Mouse (Mus musculus) stomach, embryonic 15.5 days (tissue): Measurements from ENCODE around the gene Zfp146. TPM values are rescaled to one million over a fixed set of nuclear protein-coding genes. Genes with fewer than 3 reads are reported as not detected.
A peak's percentile ranks its signal among the peaks of the same experiment; 100 is the strongest.
"Not testable (repeated sequence)": the region's sequence is repeated elsewhere in the genome, so short reads cannot be mapped to it uniquely, and the experiment has no call there.

Source experiments
- ATAC-seq: fragments of 200-750 bp; cut with Nextera tagmentation; 2 replicates; pipeline ENCODE4 v1.8.0; 2017; ENCODE audit warnings: low read depth, moderate number of reproducible peaks, moderate TSS enrichment; ENCODE audit not compliant: insufficient read depth, low FRiP score
- H3K27ac ChIP-seq: fragments of 300-500 bp; sonication (generic); 2 replicates; pipeline ENCODE4 v1.5.1; 2015; ENCODE audit warnings: mild to moderate bottlenecking, inconsistent platforms
- H3K27me3 ChIP-seq: fragments of 300-500 bp; sonication (generic); replicated peaks from 2 replicates; pipeline ENCODE4 v1.6.1; 2015; ENCODE audit warnings: inconsistent platforms
- H3K36me3 ChIP-seq: fragments of 300-500 bp; sonication (generic); 2 replicates; pipeline ENCODE4 v1.6.1; 2015; ENCODE audit warnings: inconsistent platforms
- H3K4me1 ChIP-seq: fragments of 300-500 bp; sonication (generic); 2 replicates; pipeline ENCODE4 v1.6.1; 2015; ENCODE audit warnings: inconsistent platforms
- H3K4me2 ChIP-seq: fragments of 300-500 bp; sonication (generic); 2 replicates; pipeline ENCODE4 v1.6.1; 2015; ENCODE audit warnings: mild to moderate bottlenecking, inconsistent platforms
- H3K4me3 ChIP-seq: fragments of 300-500 bp; sonication (generic); replicated peaks from 2 replicates; pipeline ENCODE4 v1.5.1; 2015; ENCODE audit warnings: inconsistent platforms
- H3K9ac ChIP-seq: fragments of 300-500 bp; sonication (generic); 2 replicates; pipeline ENCODE4 v1.6.1; 2015; ENCODE audit warnings: inconsistent platforms
- H3K9me3 ChIP-seq: fragments of 300-500 bp; sonication (generic); 2 replicates; pipeline ENCODE4 v1.6.1; 2016; ENCODE audit warnings: inconsistent platforms
- WGBS: fragments of 180-500 bp; shearing (Covaris S2); methylation state at CpG from one replicate; pipeline ENCODE4 v1.1.7; 2015; 5-methylcytosine and 5-hydroxymethylcytosine counted together
- polyA plus RNA-seq: library from polyadenylated mRNA; unstranded; fragments of >200 nt; fragmentation: Nextera tagmentation; extraction: Ambion mirVana; gene quantifications from 2 replicates; pipeline ENCODE4 v1.2.1, GENCODE M21; 2015

Gene Zfp146
- polyA plus RNA-seq, 1 experiment from 2014 or later: 15.0 TPM

DNA sequence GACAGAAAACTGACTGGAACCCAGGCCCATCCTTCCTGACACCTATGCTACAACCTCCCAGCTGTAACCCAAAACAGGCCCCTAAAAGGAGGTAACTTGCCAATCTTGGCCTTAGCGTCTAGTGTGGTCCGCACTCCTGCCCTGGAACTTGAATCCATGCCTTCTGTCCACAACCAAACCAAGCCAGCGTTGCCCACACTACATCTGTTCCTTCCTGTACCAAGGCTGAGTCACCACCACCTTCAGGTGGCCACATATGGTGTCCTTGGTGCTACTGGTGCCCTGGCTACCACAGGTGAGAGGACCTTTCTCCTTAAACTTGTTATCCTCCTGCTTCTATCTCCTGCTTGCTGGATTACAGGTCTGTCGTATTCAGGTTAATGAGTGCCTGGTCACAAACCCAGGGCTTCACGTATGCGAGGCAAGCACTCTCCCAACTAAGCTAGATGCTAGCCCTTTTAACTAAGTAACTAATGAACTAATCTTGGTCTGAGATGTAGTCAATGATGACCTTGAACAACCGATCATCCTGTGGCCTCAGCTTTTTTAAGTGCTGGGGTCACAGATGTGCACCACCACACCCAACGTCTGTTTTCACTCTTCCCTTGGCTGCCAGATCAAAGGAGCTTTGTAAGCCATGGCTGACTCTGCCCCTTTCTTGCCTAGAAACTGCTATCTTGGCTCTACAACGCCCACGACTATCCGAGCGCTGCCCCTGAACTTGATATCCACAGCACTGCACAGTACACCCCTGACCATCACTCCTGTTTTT is 19.0 kb upstream of the Zfp146 start:
- no peak overlapping the region for H3K4me3 ChIP-seq
- H3K9ac ChIP-seq: no peak overlapping the region
- ATAC-seq: no peak
- H3K4me1 ChIP-seq: peaks cover 20% of the 10 kb centered on the region
- 81% methylated on average over 12 of the region's 12 CpGs for WGBS
- no peak overlapping the region for H3K27ac ChIP-seq
- H3K9me3 ChIP-seq: no peaks in the 10 kb centered on the region
- no peaks in the 10 kb centered on the region for H3K27me3 ChIP-seq
- H3K4me2 ChIP-seq: no peak overlapping the region
- H3K36me3 ChIP-seq: peaks cover 50% of the 10 kb centered on the region

DNA sequence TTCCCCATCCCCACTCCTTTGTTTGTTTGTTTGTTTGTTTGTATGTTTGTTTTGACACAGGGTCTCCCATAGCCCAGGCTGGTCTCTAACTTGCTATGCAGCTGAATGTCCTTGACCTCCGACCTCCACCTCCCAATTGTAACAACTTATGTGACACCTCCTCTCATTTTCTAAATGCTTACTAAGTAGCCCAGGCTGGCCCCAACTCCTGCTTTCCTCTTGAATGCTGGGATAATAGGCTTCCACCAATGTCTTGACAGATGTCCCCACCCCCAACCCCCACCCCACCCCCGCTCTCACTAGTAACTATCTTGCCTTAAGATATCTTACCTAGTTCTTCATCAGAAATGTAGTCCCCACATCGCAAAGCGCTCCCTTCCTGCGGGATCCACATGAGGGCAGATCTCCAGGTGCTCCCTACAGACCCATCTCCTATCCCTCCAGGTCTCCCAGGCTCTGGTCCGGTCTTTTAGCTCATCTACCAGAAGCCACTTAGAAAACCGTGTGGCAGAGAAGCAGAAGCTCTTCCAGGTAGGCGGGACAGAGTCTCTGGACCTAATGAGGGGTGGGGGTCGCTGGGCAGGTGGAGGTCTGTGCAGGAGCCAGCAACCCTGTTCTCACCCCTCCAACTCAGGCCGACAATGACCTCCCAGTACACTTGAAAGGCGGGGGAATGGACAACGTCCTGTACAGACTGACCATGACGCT is 15.2 kb upstream of the Zfp146 start:
- Histone ChIP-seq H3K9ac (no peak overlapping the region), H3K36me3 (peaks cover 28% of the 10 kb centered on the region), H3K4me2 (peak overlapping the region; percentile 56; the same call in 1 of the 2 replicates), H3K9me3 (no peaks in the 10 kb centered on the region), H3K4me3 (no peak overlapping the region), H3K27ac (0 out of 2 replicates have a peak overlapping the region, but pooled peaks have one; percentile 49), H3K4me1 (peaks cover 10% of the 10 kb centered on the region), H3K27me3 (no peaks in the 10 kb centered on the region)
- ATAC-seq: no peak
- 72% methylated on average over 13 of the region's 13 CpGs for WGBS

DNA sequence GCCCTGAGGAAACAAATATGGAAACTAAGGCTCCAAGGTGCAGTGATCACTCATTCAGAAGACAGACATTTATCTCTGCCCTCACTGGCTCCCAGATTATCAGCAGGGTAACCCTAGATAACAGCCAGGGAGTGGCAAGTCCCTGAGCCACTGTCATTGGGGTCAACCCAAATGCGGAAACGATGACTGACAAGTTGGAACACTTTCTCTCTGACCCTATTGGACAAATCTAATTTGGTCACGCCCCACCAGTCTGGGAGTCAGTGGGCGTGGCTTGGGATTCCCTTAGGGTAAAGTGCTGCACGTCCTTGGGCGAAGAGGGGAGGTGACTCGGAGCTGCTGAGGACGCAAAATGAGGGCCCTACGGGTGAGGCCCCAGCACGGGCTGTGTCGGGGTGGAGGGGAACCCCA is 14.3 kb upstream of the Zfp146 start, which contains the start of gene Cox7a1:
TSS of gene Cox7a1 (plus strand) at position 266 of the 411 bp plus-strand sequence.
- H3K4me3 ChIP-seq: peak within 1 kb of the TSS; percentile 29
- H3K9me3 ChIP-seq: no peaks in the 10 kb centered on the region
- no peak within 1 kb of the TSS for H3K9ac ChIP-seq
- H3K36me3 ChIP-seq: peaks cover 25% of the 10 kb centered on the region
- ATAC-seq: peak; percentile 83
- under 1% methylated on average over 11 of the region's 11 CpGs for WGBS
- peaks cover 10% of the 10 kb centered on the region for H3K4me1 ChIP-seq
- peak within 1 kb of the TSS; percentile 49; the same call in 1 of the 2 replicates for H3K27ac ChIP-seq
- peak within 1 kb of the TSS; percentile 56 for H3K4me2 ChIP-seq
- H3K27me3 ChIP-seq: no peaks in the 10 kb centered on the region

DNA sequence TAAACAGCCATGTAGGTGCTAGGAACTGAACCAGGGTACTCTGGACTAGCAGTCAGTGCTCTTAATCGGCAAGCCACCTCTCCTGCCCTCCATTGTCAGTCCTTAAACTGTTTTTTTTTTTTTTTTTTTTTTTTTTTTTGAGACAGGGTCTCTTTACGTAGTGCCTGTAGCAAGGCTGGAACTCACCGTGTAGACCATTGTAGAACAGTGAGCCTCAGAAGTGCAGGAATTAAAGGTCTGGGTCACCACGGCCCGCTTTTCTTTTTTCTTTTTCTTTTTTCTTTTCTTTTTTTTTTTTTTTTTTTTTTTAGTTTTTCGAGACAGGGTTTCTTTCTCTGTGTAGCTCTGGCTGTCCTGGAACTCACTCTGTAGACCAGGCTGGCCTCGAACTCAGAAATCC is 13.6 kb upstream of the Zfp146 start:
- ATAC-seq, H3K27me3 ChIP-seq, H3K9ac ChIP-seq, H3K4me3 ChIP-seq, H3K4me1 ChIP-seq, H3K27ac ChIP-seq, H3K4me2 ChIP-seq, H3K9me3 ChIP-seq: not testable (repeated sequence)
- WGBS: 71% methylated on average over 7 of the region's 7 CpGs
- peaks cover 21% of the 10 kb centered on the region for H3K36me3 ChIP-seq

DNA sequence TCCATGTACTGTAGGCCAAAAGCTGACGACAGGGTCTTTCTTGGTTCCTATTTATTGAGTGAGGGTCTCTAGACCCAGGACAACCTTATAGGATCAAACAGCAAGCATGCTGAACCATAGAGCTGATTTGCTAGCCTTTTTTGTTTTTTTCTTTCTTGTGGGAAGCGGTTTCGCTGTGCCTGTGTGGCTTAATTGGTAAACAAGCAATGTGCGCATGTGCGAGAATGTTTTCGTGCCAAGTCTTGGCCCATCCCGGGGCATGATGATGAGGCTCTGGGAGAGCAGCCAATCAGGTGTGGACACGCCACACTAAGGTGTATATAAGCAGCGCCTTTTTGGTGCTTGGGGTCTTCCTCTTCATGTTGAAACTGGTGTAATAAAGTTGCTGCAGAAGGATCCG is 12.4 kb upstream of the Zfp146 start:
- not testable (repeated sequence) for H3K27ac ChIP-seq, H3K9ac ChIP-seq, H3K4me2 ChIP-seq, H3K27me3 ChIP-seq, H3K9me3 ChIP-seq, H3K4me1 ChIP-seq, ATAC-seq, H3K4me3 ChIP-seq
- peaks cover 19% of the 10 kb centered on the region for H3K36me3 ChIP-seq
- 92% methylated on average over 10 of the region's 10 CpGs for WGBS

DNA sequence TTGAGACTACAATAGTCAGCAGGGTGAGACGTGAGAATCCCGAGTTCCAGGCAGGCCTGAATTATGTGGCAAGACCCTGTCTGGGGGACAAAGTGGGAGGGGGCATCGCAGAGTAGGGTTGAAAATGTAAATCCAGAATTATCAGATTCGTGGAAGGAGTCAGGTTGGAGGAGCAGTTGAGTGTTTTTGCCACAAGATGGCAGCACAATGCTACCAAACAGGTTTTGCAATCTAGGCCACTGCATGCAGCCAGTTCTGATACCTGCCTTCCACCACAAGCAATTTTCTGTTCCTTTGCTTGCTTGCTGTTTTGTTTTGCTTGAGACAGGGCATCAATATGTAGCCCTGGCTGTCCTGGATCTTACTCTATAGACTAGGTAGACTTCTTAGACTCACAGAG is 11.8 kb upstream of the Zfp146 start:
- no peak for ATAC-seq
- H3K27ac ChIP-seq: no peak overlapping the region
- H3K9me3 ChIP-seq: no peaks in the 10 kb centered on the region
- no peak overlapping the region for H3K4me2 ChIP-seq
- H3K27me3 ChIP-seq: no peaks in the 10 kb centered on the region
- no peak overlapping the region for H3K4me3 ChIP-seq
- H3K36me3 ChIP-seq: peaks cover 13% of the 10 kb centered on the region; the same call in 1 of the 2 replicates
- H3K9ac ChIP-seq: no peak overlapping the region
- peaks cover 10% of the 10 kb centered on the region for H3K4me1 ChIP-seq
- 3% methylated on average over 4 of the region's 4 CpGs for WGBS

DNA sequence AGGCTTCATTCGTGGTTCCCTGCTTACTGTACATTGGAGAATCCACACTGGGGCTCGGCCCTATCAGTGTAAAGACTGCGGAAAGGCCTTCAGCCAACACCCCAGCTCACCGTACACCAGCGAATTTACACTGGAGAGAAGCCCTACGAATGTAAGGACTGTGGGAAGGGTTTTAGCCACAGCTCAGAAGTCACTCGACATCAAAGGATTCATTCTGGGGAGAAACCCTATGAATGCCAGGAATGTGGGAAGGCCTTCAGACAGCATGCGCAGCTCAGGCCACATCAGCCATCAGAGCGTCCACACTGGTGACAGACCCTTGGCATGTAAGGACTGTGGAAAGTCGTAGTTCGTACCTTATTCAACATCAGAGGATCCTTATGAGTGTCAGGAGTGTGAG is 8.7 kb upstream of the Zfp146 start:
- Histone ChIP-seq H3K27me3 (no peaks in the 10 kb centered on the region), H3K4me1 (no peaks in the 10 kb centered on the region), H3K4me2 (no peak overlapping the region), H3K27ac (no peak overlapping the region), H3K4me3 (no peak overlapping the region), H3K9ac (no peak overlapping the region), H3K9me3 (no peaks in the 10 kb centered on the region), H3K36me3 (peaks cover 12% of the 10 kb centered on the region; the same call in 1 of the 2 replicates)
- no peak for ATAC-seq
- 79% methylated on average over 11 of the region's 11 CpGs for WGBS

DNA sequence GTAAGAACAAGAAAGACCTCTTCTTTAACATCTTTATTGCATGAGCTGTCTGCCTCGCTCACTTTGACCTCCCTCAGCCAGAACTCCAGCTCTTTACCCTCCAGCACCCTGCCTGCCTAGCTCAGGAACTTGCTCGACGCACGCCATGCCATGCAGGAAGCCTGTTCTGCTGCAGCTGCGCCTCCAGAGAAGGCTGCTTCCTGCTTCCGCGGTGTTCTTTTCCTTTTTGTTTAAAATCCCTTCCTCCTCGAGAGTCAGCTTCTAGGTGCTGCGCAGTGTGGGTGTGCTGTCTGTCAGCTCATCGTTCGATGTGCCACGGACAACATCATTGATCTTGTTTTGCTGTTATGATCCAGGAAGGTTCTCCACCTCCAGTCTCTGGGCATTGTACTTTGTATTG is 6.9 kb upstream of the Zfp146 start:
- Histone ChIP-seq H3K4me1 (no peaks in the 10 kb centered on the region), H3K27ac (no peak overlapping the region), H3K4me3 (no peak overlapping the region), H3K9ac (no peak overlapping the region), H3K36me3 (peaks cover 12% of the 10 kb centered on the region; the same call in 1 of the 2 replicates), H3K27me3 (no peaks in the 10 kb centered on the region), H3K9me3 (no peaks in the 10 kb centered on the region), H3K4me2 (no peak overlapping the region)
- no peak for ATAC-seq
- WGBS: 78% methylated on average over 12 of the region's 12 CpGs

DNA sequence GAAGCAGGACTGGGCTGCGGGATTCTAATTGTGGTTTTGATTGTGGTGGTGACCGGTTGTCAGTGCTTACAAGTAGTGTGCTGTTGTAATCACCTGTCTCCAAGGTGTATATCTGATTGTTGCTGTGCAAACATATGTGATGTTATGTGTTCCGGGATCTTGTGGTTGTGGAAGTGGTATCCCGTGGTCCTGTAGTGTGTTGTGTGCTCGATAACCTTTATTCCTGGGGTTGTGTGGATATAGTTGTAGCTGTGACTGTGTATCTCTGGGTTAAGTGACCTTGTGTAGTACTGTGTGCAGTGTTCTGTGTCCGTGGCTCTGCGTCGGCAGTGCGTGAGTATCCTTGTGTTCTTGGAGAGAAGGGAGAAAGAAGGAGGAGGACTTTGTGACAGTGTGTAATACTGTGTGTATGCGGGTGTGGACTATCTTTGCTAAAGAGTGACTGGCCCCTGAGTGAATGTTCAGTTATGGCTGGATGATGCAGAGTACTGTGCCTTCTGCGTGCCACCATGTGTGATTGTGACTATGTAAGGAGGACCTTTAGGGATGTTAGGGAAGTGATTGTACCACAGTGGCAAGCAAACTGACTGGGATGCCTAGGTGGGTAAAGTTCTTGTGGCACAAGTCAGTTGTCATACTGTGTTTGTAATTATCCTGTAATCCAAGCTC is 867 bp upstream of the Zfp146 start:
- Histone ChIP-seq H3K36me3 (peaks cover 19% of the 10 kb centered on the region), H3K27me3 (no peaks in the 10 kb centered on the region), H3K4me2 (peak overlapping the region; percentile 62), H3K4me3 (peak overlapping the region; percentile 60), H3K9ac (peak overlapping the region; percentile 17; the same call in 1 of the 2 replicates), H3K27ac (peak overlapping the region; percentile 81; the same call in 1 of the 2 replicates), H3K4me1 (0 out of 2 replicates have a peak, but pooled peaks cover 6% of the 10 kb centered on the region), H3K9me3 (0 out of 2 replicates have a peak, but pooled peaks cover 4% of the 10 kb centered on the region)
- WGBS: 18% methylated on average over 11 of the region's 11 CpGs
- ATAC-seq: no peak; the same call in 1 of the 2 replicates

DNA sequence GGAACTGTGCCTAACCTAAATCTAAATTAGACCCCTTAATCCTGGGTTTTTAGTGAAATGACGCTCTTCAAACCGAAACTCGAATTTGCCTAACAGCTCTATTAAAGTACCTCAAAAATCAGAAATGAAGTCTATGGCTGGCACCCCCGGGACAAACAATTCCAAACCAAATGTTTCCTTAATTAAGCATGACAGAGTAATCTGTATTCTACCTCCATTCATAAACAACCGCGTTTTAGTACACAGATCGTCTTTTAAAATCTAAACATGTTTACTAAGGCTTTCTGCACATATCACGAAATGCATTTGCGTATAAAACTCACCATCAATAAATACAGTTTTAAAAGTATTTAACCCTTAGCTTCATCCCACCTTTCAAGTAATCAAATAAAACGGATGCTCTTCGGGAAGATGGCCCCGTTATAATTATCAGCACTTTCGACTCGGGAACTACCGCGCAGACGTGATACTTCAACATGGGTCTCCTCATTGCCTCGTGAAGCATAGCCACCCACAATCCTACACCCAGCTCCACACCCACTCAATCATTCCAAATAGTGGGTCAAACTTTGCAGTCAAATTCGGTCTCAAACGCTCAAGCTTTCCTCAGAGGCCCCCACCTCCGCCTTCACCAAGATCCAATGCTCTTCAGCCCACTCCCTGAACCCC is 502 bp downstream of the Zfp146 start:
- ATAC-seq: peak; percentile 6; the same call in 1 of the 2 replicates
- whole genome bisulfite sequencing: 2% methylated on average over 21 of the region's 21 CpGs
- Histone ChIP-seq H3K27ac (peak overlapping the region; percentile 81), H3K9ac (peak overlapping the region; percentile 46), H3K9me3 (0 out of 2 replicates have a peak, but pooled peaks cover 4% of the 10 kb centered on the region), H3K27me3 (no peaks in the 10 kb centered on the region), H3K4me3 (peak overlapping the region; percentile 60), H3K36me3 (peaks cover 24% of the 10 kb centered on the region), H3K4me2 (peak overlapping the region; percentile 62), H3K4me1 (0 out of 2 replicates have a peak, but pooled peaks cover 6% of the 10 kb centered on the region)

DNA sequence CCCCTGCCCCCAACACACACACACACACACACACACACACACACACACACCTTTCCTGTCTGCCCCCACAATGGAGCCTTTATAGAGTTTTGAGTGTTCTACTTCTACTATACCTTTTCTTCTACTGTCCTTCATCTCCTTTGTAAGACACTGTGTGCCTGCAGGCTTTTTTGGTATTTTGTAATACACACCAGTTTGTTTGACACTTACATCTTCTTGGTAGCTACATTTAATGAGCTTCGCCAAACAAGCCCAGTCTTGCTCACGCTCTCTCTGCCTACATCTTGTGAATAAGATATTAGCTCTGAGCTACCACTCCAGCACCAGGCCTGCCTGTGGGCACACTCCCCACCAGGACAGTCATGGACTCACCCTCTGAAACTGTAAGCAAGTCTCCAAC is 4.8 kb downstream of the Zfp146 start:
- ATAC-seq: no peak
- no peak overlapping the region for H3K27ac ChIP-seq
- no peaks in the 10 kb centered on the region for H3K4me1 ChIP-seq
- peaks cover 64% of the 10 kb centered on the region for H3K36me3 ChIP-seq
- no peak overlapping the region for H3K4me2 ChIP-seq
- H3K9me3 ChIP-seq: peaks cover 23% of the 10 kb centered on the region; the same call in 1 of the 2 replicates
- H3K27me3 ChIP-seq: no peaks in the 10 kb centered on the region
- no peak overlapping the region for H3K4me3 ChIP-seq
- 99% methylated on average over 2 of the region's 2 CpGs for WGBS
- no peak overlapping the region for H3K9ac ChIP-seq
